Mouse (Mus musculus): ENCODE results near the gene Raly.

DNA sequence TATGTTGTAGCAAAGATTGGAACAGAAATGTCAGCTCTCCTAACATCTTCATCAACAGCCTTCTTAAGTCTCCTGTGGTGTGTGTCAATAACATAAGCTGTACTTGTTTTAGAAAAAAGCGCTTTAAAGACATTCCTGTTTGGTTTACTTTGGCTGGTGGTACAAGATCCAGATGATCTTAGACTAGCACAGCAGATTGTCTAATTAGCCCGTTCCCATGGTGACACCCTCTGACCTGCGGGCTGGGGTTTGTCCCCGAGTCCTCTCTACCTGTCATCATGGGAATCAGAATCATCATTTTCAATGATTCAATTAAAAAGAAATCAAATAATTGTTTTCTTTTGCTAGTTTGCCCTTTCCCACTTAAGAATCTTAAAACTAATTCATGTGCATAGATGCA, 36.6 kb downstream of the Raly start:
- TF ChIP-seq FLI1 (IDR thresholded peaks at IDR 0.05; ENCODE audit: low read length): no peak
- no peak for TF ChIP-seq GATA1 (IDR thresholded peaks at IDR 0.05; ENCODE audit: borderline replicate concordance, low read length)

All from megakaryocyte, embryonic 14.5 days (primary cell).